Mouse (Mus musculus) lung, postnatal 36 days (tissue): ENCODE results near the gene Gm11492.

Experiments
- DNase-seq: peaks from one replicate; pipeline ENCODE4 v3.0.0; 2022; ENCODE audit warnings: mixed read lengths

Gm11492 gene

DNA sequence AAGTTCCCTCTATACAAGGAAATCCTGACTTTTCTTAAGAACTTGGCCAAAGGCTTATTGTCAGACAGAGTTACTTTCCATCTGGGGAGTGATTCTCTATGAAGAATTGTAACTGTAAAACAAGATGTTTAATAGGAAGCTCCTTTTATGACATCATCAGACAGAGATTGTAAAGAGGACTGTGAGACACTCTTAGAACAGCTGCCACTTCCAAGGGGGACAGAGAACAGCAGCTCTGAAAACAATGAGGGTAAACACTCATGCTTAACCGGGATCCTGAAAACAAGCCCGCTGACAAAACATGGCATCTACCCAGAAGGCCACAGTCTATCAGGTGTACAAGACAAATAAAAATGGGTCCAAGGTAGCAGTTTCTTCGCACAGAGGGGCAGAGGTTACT is at the start of gene Gm11492:
Gene Gm11492, plus strand, starts transcription at position 153 of the 400 bp plus-strand sequence.
- no peak for DNase-seq

DNA sequence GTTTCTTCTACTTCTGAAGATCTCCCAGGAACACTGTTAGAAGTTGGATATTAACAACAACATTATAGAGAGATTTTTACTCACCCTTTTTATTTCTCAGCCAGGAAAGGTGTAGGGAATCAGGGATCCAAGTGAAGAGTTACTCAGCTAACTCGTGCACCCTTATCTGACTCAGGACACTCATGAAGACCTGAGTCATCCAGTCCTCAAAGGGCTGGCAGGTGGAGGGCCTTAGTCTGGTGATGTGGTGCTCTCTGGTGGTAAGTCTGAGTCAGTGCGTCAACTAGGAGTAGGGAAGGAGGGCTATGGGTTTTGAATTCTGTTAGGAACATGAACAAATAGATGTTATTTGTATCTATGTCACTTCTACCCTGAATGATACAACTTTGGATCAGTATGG is 47.2 kb upstream of the Gm11492 start:
- peak; percentile 68 for DNase-seq

DNA sequence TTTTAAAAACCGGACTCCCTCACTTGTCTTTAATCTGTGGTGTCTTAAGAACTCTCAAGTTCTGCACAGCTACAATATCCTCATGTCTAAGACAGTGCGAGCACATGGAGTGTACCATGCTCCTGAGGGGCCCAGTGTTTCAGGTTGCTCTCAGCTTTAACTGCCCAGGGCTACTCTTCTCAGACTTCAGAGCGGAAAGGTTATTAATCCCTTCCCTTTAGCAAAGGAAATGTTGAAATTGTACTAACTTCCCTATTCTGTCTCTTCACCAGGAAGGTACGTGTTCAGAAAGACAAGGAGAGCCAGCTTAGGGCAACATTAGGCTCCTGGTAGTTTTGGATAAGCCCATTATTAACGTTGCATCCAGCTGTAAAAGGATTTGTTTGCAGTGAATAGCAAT is 43.0 kb upstream of the Gm11492 start:
- no peak for DNase-seq

DNA sequence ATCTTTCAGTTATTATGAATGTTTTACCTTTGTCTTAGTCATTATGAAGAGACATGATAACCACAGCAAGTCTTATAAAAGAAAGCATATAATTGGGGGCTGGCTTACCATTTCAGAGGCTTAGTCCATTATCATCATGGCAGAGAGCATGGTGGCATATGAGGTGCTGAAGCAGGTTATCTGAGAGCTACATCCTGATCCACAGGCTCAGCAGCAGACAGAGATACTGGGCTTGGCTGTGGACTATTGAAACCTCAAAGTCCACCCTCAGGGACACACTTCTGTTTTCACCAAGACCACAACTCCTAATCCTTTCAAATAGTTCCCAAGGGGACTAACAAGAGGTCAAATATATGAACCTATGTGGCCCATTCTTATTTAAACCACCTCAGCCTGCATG is 42.5 kb upstream of the Gm11492 start:
- DNase-seq, result no peak

DNA sequence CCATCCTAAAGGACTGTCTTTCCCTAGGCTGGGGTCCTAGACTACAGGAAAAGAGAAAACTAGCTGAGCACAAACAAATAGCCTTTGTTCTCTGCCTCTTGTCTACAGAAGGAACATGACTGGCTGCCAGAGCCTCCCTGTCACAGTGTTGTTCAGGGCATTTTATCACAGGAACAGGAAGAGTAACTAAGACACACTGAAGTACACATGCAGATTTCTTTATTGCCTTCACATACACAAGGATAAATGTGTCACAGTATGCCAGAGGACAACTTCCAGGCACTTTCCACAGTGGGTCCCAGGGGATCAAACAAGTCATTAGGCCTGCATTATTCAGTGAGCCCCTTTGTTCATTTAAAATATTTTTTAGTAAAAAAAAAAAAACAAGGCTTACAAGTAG is 41.7 kb upstream of the Gm11492 start:
- peak; percentile 15 for DNase-seq

DNA sequence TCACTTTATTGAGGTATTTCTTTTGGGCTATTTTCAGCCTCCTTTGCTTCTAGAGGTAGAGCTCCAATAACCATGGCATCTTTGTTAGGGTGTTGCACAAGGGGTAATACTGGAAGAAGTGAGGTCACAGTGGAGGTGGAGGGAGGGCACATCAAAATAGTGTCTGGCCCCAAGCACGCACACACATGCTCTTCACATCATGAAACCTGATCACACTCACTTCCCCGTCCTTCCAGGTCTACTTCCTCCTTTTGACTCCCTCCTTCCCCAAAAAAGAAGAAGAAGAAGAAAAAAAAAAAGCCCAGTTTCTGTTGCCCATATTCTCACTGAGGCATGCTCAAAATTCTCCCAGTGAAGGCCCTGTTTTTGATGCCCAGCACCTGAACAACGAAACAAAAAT is 39.1 kb upstream of the Gm11492 start:
- no peak for DNase-seq

DNA sequence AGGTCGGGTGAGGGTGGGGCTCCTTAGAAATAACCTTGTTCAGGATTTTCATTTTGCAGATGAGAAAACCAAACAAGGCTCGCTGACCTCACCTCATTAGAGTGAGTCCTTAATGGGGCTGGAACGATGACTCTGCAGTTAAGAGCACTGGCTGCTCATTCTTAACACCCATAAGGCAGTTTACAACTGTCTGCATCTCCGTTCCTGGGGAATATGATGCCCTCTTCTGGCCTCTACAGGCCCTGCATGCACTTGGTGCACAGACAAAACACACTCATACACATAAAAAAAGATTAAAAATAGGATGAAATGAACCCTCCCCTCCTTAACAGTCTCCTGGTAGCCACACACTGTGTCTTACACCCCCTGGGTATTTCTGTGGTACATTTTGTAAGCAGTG is 38.5 kb upstream of the Gm11492 start:
- DNase-seq, result no peak

DNA sequence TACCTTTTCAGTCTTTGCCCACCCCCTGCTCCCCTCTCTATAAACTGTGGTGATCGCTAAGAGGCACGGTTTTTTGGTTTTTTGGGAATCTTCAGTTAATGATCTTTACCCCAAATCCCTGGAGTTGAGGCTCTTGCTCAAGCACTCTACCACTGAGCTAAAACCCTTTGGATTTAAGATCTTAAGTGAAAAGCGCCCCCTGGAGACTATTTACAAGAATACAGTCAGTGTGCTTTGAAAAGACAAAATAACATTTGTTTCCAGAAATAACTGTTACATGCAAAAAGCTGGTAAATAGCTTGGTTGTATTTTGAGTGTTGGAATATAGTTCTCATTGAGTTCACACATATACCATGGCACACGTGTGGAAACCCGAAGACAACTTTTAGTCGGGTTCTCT is 34.8 kb upstream of the Gm11492 start:
- peak; percentile 12 for DNase-seq

DNA sequence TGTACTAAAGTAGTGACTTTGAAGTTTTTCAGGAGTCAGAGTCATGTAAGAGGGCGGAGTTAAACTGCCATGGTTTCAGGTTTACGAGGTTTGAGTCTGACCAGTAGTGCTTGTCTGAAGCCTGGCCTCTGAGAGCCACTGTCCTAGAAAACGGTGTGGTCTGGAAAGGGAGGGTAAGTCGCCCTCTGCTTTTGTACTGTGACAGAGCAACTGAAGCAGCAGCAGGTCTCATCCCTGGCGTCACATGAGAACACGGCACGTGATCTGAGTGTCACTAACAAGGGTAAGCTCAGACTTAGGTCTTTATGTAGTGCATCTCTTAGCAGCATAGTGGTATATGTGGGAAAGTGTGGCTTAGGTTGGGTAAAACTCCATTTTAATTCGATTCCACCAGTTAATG is 24.2 kb upstream of the Gm11492 start:
- no peak for DNase-seq

DNA sequence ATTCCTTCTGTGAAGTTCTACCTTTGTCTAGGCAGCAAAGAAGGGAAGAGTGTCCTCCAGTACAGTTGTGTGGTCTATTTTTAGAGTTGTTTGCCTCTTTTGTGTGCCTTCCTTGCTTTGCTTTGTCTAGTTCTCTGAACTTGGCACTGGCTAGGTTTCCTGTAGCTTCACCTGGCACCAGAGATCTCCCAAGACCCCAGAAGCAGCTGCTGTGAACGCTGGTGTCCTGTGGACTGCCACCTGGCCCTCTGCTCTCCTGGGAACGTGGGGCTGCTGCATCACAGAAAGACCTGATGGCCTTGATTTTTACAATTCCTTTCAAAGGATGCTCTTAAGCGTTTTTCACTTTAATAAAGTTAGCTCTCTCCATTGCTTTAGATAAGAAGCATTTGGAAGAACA is 23.5 kb upstream of the Gm11492 start:
- no peak for DNase-seq

DNA sequence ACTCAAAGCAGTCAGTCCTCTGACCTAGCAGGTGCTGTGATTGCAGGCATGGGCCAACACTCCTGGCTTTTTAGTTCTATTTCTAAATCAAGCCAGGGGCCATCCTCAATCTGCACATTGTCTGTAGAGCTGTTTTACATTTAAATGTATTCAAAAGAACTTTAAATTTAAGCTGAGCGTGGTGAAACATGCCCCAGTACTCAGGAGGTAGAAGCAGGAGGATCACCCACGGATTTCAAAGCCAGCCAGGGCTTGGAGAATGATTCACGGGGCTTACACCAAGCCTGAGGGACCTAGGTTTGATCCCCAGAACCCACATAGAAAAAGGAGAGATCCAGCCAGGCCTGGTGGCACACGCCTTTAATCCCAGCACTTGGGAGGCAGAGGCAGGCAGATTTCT is 13.1 kb upstream of the Gm11492 start:
- no peak for DNase-seq

DNA sequence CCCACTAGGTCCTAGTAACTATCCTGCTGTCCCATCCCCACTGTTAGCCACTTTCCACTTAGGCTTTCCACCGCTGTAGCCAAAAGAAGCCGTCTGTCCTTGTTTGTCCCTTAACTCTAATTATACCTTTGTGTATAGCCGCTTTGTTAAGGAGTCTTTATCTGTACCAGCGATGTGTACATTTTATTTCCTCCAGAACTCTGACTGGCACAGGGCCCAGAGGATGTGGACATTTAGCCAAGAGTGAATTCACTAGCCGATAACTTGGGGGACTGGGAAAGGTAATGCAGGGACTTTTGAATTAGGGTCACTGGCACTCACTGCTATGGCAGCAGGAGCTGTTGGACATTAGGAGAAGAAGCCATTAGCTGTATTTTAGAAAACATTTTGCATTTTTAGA is 12.1 kb upstream of the Gm11492 start:
- peak; percentile 73 for DNase-seq

DNA sequence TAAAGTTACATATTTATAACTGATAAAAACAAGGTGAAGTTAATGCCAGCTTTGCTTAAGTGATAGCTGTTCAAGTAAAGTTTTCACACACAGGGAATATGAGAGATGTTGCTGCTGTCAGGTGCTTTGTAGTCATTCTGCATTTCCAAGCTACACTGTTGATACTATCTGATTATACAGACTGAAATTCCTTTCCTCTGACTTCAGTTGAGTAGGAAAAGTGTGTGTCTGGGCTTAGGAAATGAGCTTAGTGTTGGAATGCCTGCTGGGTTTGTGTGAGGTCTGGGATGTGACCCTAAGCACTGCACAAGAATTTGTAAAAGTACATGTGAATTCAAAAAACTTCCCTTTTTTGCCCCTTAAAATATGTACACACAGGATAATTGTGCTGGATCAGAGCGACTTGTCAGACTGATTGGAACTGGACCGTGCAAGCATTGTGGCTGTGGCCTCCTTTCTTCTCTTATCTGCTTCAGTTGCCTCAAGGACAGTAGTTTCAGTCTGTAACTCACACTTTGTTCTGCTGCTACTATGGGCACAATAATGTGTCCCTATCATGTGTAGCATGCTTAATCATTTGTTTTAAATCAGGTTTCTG is 11.2 kb upstream of the Gm11492 start:
- DNase-seq, result peak; percentile 47

DNA sequence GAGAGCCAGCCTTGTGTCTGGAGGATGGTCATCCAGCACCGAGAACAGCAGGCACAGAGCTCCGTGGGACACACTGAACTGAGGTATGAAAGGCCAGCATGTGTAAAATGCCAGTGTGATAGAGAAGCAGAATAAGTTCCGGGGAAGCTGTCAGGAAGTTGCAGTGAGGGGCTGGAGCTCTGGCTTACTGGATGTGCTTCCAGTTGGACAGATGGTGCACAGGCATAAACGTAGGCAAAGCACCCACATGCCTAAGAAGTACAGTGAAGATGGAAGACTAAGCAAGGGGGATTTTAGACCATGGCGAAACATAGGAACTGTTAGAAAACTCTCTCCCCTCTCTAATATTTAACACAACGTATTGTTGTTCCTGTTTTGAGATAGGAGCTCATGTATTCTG is 5.2 kb upstream of the Gm11492 start:
- DNase-seq, result no peak

DNA sequence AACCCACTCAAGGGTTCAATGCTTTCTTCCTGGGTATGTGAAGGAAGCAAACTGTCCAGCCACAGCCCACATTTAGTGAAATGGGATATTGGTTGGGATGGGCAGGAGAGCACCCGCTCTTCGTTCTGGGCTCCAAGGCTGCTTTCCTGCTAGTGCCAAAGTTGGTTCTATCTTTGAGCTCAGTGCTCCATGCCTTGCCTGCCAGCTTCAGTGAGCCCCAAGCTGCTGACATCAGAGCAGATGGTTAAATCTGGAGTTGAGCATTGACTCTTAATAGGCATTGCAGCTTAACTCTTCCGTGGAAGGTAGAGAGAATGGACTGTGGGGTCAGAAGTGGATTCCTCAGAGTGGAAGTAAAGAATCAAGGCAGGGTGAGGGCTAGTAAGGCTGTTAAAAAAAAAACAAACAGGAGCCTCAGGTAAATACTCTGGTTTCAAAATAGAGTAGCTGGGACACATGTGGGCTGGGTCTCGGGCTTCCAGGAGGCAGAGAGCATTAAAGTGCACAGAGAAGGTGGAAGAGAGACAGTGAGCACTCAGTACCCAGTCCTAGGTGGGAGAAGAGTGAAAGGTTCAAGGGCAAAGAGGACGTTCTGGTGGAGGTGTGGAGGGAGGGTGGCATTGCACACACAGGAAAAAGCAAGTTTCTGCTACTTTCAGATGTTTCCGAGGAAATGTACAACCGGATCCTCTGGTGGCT is 2.0 kb downstream of the Gm11492 start, which contains the start of gene Sept4:
Gene Sept4, plus strand, starts transcription at position 649 of the 699 bp plus-strand sequence.
- no peak for DNase-seq

DNA sequence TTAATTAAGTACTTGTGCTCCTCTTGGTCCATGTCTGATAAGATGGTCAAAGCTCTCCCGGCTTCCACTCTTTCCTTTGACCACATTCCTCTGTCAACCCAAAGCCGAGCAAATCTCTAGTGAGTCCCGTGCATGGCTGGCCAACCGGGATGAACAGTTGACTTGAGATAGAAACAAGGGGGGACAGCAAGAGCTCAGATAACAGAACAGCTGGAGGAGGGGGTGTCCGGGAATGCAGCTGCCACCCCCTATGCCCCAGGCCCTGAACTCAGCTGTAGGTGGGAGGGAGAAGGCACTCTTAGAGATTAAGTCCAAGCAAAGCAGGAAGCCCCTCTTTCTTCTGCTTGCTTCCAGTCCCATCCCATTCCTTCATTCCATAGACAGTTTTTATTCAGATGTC is 4.3 kb downstream of the Gm11492 start:
- DNase-seq, result no peak

DNA sequence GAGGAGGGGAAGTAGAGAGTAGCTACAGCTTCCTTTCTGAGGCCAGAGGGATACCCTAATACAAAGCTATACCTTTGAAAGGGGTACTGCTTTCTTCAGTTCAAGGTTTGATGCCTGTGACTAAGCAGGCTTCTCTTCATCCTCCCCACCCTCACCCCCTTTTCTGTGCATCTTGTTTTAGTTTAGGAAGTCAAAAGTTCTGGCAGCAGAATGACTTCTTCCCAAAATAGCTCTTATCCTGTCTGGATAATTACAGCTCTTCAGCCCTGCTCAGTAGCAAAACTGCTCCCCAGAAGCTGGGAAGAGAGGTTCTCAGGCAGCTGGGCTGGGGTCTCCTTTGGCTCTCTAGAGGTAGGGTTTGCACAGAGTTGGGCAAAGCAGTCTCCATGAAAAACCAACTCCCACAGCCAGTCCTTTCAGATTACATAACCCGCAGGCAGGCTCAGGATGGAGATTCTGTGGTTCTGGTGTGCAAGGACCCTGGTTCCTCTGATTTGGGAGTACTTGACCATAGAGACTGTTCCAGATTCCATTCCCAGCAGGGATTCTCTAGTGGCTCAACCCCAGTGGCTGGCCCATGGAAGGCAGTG is 5.0 kb downstream of the Gm11492 start:
- no peak for DNase-seq

DNA sequence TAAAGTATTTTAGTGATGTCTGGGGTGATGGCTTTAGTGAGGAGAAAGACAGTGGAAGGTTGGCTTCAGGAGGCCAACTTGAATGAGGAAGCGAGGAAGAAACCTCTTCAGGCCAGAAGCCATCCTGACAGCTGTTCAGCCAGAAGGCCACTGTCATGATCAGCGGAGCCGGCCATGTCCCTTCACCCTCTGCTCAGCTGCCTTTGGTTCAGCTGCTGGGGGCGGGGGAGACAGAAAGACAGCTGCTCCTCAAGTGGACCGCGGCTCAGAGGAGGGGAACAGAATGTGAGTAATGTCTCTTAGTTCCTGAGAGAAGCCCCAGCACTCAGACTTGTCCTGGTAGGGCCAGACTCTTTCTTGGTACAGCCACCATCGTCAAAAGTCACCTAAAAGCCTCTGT is 7.3 kb downstream of the Gm11492 start:
- no peak for DNase-seq

DNA sequence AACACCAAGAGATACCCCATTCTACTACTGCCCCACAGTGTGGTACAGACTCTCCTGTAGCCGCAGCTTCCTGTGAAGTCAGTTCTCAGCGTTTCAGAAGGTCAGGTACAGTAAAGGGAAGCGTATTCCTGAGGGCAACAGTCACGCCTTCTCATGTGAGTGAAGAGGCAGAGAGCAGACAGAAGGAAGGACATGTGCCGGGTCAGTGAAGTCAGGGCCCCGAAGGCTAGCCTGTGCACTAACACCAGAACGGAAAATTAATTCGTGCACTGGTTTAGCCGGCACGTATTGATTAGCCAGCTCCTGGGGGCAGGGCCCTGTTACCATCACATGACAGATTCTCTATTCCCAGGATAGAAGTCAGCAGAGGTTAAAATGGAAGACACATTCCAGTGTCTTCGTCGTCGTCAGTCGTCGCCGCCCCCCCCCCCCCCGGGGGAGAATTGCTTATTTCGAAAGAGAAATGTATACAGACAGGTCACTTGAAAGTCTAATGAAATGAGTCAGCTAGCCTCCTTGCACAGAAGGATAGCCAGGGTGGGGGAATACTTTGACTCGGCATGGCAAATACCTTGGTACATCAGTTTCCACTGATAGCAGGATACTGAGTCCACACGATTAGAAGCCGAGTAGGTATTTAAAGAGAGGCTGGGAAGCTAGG is 8.2 kb downstream of the Gm11492 start:
- no peak for DNase-seq

DNA sequence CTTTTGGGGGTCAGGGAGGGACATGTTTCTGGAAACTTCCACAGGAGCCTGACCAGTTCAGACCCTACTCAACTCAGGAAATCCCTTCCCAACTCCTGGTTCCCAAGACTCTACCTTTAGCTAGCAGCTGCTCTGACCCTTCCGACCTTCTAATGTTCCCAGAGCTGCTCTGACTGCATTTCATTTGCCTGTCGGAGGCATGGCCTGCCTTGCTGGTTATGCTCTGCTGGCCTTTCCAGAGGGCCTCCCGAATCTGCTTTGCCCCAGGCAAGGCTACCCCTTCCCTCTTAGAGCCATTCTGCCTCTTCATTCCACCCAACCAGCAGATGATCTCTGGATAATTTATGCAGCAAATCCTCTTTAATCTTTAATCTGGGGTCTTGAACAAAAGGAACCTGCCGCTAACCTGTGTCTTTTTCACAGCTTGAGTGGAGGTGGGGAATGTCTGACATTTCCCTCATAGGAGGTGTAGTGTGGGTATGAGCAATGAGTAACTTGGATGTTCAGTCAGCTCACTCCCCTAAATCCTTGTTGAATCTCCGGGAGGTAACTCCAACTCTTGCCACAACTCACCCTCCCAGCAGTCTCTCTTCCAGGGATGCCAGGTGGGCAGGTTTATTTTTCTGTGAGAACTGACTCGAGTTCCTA is 11.3 kb downstream of the Gm11492 start:
- DNase-seq, result no peak

DNA sequence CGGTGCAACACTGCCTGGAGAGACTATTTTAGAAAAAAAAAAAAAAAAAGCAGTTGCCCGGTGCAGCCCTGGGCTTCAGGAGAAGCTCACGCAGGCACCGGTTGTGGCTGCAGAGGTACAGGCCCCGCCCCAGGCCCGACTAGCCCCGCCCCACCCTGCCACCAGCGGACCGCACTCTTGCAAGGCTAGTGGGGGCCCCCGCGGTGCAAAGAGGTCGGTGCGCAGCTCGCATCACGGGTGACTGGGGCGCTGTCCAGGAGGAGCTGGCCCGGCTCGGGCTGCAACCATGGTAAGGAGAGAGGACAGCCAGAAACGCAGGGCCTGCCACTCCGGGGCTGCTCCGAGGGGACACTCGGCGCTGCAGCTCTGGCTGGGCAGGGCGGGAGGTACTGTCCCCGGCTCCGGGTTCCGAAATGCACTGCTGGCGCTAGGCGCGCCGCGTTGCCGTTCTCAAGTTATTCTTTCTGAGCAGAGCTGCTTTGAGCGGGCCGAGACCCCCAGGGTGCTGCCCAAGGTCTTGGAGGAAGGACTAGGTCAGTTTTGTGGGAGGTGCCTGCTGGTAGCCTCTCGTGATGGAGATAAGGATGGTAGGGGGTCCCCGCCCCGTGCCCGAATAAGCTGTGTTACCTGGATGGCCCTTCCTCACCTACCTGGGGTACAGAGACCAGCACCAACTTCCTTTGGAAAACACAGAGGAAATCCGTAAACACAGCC is 12.0 kb downstream of the Gm11492 start:
- peak; percentile 77 for DNase-seq

DNA sequence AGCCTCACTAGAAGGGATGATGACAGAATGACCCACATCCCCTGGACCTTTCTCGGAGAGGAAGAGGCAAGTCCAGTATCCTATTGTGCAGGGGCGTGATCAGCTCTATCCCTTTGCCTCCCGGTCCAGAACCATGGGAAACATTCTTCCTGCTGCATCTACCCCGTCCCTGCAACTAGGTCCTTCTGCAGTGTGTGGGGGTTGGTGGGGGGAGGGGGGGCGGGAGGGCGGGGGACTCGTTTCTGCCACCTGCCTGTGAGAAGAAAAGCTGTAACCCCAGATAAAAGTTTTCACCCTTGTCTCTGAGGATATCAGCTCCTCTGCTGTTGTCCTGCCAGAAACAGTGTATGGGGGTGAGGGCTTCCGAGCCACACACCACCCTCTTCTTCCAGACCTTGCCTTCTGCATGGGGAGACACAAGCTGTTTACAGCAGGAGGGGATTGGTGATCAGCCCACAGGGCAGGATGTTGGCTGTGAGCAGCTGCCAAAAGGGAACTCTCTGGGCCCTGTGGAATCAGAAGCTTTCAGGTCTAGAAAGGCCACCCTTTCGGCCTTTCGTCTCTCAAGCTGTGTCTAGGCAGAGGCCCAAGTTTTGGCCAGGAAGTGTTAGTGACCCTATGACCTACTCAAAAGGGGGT is 12.6 kb downstream of the Gm11492 start:
- peak; percentile 68 for DNase-seq
